Mouse (Mus musculus) layer of hippocampus, adult 8-10 months (tissue): Measurements from ENCODE around the gene Alox12e. TPM values are rescaled to one million over a fixed set of nuclear protein-coding genes. Genes with fewer than 3 reads are reported as not detected.

Experiments
- DNase-seq, 2 experiments: peaks; one replicate each; pipeline ENCODE4 v3.0.0; 2022; ENCODE audit warnings: low spot score in 2 of 2
- total RNA-seq, 4 experiments: library from RNA; stranded (reverse); gene quantifications; 2 replicates each; pipeline ENCODE4 v1.2.4; 2022

Alox12e gene
- total RNA-seq, 4 experiments from 2014 or later: 0.18 to 0.38 (median 0.18) TPM; not detected in 1

DNA sequence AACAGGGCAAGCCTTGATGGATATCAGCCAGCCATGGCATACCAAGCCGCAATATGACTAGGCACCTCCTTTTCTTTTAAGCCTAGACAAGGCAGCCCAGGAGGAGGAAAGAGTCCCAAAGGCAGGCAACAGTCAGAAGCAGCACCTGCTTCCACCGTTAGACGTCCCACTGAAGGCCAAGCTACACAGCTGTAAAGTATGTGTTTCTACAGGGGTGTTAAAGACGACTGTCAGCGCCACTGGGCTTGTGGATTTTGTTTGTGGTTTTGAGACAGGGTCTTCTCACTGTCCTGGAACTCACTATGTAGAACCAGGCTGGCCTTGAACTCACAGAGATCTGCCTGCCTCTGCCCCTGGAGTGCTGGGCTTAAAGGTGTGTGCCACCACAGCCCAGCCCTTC is 36.7 kb downstream of the Alox12e start:
- DNase-seq: no peak

DNA sequence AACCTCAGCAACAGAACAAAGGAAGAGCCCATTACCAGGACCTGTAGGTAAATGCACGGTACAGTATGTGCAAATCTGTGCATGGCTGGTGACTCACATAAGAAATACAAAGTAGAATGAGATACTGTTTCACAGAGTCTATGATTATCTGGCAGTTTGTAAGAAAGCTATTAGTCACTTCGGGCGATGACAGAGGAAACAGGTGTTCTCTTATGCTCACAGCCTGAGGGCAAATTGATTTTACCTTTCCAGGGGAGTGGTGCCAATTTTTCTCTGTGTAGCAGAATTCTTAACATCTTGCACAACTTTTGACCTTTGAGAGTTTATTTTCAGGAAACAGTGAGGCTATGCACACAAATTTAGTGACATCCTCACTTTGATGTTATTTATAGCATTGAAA is 37.7 kb downstream of the Alox12e start:
- no peak for DNase-seq

DNA sequence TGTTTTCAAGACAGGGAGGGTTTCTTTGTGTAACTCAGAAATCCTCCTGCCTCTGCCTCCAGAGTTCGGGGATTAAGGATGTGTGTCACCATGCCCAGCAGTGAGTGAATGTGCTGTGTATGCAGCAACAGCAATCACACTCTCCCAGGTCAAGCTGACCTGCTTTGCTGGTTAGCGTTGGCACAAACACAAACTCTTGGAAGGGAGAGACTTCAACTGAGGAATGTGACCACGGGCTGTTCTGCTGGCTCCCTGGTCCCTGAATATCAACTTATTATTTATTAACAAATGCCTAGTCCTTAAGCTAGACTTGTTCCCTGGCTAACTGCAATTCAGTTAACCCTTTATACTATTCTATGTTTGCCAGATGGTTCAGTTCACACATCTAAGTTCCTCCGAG is 38.8 kb downstream of the Alox12e start:
- no peak for DNase-seq

DNA sequence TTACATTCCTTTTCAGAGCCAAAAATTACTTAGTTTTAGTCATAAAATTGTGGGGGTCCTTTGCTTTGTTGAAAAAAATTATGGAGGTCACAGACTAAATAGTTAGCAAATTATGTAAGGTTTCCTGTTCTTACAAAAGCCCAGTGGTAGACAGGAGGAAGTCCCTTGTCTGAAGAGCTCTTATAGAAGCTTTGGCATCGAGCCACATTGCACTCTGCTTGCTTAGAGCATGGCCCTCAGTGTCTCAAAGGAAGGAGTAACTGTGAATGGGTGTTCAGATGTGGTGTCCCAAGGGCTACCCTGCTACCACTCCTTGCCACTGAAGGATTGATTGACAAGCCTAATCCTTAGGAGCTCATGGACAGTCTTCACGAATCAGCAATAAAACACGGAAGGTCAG is 42.0 kb downstream of the Alox12e start:
- peak in 1 of 2 experiments; percentile 5 for DNase-seq

DNA sequence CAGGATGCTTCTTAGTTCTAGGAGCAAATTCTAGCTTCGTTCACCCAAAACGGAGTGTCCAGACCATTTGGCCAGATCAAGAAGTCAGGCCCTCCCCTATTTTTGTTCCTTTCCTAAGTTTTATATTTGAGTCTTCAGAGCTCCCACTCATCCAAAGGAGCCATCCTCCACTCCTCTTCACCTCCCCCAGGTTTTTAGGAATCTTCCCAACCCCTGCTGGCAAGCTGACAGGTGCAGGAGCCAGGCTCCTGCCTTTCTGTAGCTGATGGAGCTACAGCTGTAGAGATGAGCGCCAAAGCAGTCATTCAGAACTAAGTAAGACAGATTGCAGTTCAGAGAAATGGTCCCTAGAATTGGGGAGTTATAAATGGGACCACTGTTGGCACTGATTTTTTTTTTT is 43.5 kb downstream of the Alox12e start:
- DNase-seq: no peak

DNA sequence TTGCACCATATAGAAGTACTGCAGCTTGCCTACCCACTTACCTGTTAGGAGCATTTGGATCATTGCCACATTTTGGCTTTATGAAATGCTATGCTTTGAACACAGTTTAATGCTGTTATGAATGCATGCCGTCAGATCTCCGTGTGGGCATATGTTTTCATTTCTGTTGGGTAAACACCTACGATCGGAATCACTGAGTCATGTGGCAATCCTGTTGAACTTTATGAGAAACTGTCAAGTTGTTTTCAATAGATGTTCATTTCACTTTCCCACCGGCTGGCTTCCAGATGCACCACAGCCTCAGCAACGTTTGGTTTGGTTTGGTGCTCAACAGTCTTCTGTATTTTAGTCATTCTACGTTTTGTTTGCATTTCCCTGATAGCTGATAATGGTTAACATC is 50.8 kb downstream of the Alox12e start:
- peak in 1 of 2 experiments; percentile 9 for DNase-seq

DNA sequence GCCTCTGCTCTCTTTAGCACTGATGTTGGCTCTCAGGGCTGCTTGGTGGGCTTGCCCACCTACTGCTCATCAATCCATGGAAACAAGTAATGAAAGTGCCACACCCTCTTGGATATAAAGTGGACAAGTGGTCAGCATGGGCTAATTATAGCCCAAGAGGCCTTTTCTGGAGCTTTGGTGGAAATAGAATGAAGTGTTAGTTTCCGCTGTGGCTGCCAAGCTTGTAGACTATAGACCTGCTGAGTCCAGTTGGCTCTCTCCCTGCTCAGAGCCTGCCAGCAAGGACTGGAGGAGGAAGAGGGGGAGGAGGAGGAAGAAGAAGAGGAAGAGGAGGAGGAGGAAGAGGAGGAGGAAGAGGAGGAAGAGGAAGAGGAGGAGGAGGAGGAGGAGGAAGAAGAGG is 56.0 kb downstream of the Alox12e start:
- DNase-seq: no peak

DNA sequence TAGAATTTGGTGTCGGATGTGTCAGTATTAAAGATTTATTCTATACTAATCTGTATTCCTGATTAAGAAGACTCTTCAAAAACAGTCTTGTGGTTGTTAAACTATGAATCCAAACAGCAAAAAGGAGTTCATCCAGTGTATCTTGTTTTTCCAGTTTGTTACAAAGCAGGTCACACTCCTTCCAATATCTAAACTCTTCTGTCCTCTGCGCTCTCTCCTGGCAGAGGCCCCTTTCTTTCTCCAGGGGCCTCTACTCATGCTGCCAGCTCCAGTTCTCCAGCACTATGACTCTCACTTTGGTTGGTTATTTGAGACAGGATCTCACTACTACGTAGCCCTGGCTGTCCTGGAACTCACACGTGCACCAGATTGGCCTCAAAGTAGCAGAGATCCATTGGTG is 56.6 kb downstream of the Alox12e start:
- no peak for DNase-seq

Other genes starting within 250 kb of the Alox12e start
- under 1 TPM in 1 of 4 experiments, not detected in 3; 0.32 TPM for gene Asgr2, start 230.0 kb downstream of the Alox12e start, total RNA-seq
- 1 to 10 TPM in 1 of 4 experiments, under 1 TPM in 2, not detected in 1; 0.45 to 1.9 (median 0.52) TPM for gene Mgl2, start 192.3 kb downstream of the Alox12e start, total RNA-seq
- gene Clec10a, start 166.4 kb downstream of the Alox12e start, total RNA-seq: 1 to 10 TPM; 1.1 to 1.8 (median 1.4) TPM
- gene Slc16a11, start 109.9 kb downstream of the Alox12e start, total RNA-seq: 10 to 100 TPM; 35.6 to 44.8 (median 42.1) TPM
- gene Slc16a13, start 101.6 kb downstream of the Alox12e start, total RNA-seq: 1 to 10 TPM; 6.5 to 9.5 (median 7.4) TPM
- 1 to 10 TPM in 1 of 4 experiments, under 1 TPM in 3; 0.91 to 1.9 (median 0.95) TPM for gene Bcl6b, start 92.8 kb downstream of the Alox12e start, total RNA-seq
- 10 to 100 TPM; 39.3 to 45.7 (median 42.6) TPM for gene 0610010K14Rik, start 84.7 kb downstream of the Alox12e start, total RNA-seq
- 1 to 10 TPM; 2.5 to 8.6 (median 3.5) TPM for gene Gm21988, start 82.8 kb downstream of the Alox12e start, total RNA-seq
- 100 to 1,000 TPM; 203 to 263 (median 244) TPM for gene Rnasek, start 82.8 kb downstream of the Alox12e start, total RNA-seq
- under 1 TPM; 0.17 to 0.41 (median 0.37) TPM for gene Alox12, start 67.3 kb downstream of the Alox12e start, total RNA-seq
- under 1 TPM in 2 of 4 experiments, not detected in 2; 0.45 to 0.61 TPM for gene Alox15, start 29.4 kb upstream of the Alox12e start, total RNA-seq
- 10 to 100 TPM; 32.8 to 35.6 (median 33.8) TPM for gene Pelp1, start 87.4 kb upstream of the Alox12e start, total RNA-seq
- gene Arrb2, start 110.0 kb upstream of the Alox12e start, total RNA-seq: 100 to 1,000 TPM in 2 of 4 experiments, 10 to 100 TPM in 2; 97.4 to 116 (median 101) TPM
- 10 to 100 TPM; 10.6 to 16.9 (median 15.2) TPM for gene Med11, start 129.3 kb upstream of the Alox12e start, total RNA-seq
- 1 to 10 TPM in 2 of 4 experiments, under 1 TPM in 2; 0.45 to 2.0 (median 1.1) TPM for gene Zmynd15, start 136.8 kb upstream of the Alox12e start, total RNA-seq
- gene Cxcl16, start 137.4 kb upstream of the Alox12e start, total RNA-seq: 1 to 10 TPM; 1.4 to 6.7 (median 3.5) TPM
- gene Tm4sf5, start 182.6 kb upstream of the Alox12e start, total RNA-seq: not detected
- gene Vmo1, start 192.0 kb upstream of the Alox12e start, total RNA-seq: not detected
- gene Gltpd2, start 196.6 kb upstream of the Alox12e start, total RNA-seq: not detected
- 100 to 1,000 TPM; 176 to 204 (median 189) TPM for gene Psmb6, start 202.7 kb upstream of the Alox12e start, total RNA-seq
- gene Gm40193, start 210.3 kb upstream of the Alox12e start, total RNA-seq: not detected
- 10 to 100 TPM; 18.2 to 23.4 (median 20.2) TPM for gene Pld2, start 217.4 kb upstream of the Alox12e start, total RNA-seq
- gene Mink1, start 240.3 kb upstream of the Alox12e start, total RNA-seq: 100 to 1,000 TPM; 419 to 496 (median 460) TPM